Mouse (Mus musculus) liver, embryonic 14.5 days (tissue): ENCODE measurements around the gene Entpd5.

ENCODE experiments used
- CTCF ChIP-seq: IDR thresholded peaks from 2 replicates; pipeline ENCODE4 v1.5.1; 2016; ENCODE audit warnings: antibody characterized with exemption, low read depth, control low read depth
- EP300 ChIP-seq: IDR thresholded peaks from 2 replicates; pipeline ENCODE4 v1.6.1; 2016; ENCODE audit warnings: antibody characterized with exemption, low read depth

DNA sequence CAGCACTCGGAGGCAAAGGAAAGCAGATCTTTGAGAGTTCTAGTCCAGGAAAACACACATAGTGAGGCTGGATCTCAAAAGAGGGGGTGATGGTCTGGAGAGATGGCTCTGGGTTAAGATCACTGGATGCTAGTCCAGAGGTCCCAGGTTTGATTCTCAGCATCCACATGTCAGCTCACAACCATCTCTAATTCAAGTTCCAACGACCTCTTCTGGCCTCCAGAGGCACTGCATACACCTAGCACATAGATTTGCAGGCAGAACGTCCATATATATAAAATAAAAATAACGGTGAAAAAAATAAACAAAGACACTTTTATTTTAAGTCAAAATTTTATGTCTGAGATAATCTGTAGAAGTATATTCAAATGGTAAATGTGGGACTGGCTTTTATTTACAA lies 1.6 kb downstream of the Entpd5 start:
- TF ChIP-seq CTCF: no peak
- TF ChIP-seq EP300: no peak
